Mouse (Mus musculus): ENCODE results near the gene Ubtd1.

- TF ChIP-seq CTCF (IDR thresholded peaks at IDR 0.05; ENCODE audit: borderline replicate concordance, extremely low read depth, insufficient read depth, insufficient read length), result peak; percentile 81
- TF ChIP-seq POLR2A (IDR thresholded peaks at IDR 0.05; ENCODE audit: borderline replicate concordance, extremely low read depth, insufficient read depth, insufficient read length, poor library complexity, severe bottlenecking), result no peak
Measured at GRCm38 (mm10) chr19:42035456-42036248, 54.1 kb downstream of the Ubtd1 start, which contains the start of gene Ankrd2.
